Mouse (Mus musculus): ENCODE results near the gene Tmem98.

DNA sequence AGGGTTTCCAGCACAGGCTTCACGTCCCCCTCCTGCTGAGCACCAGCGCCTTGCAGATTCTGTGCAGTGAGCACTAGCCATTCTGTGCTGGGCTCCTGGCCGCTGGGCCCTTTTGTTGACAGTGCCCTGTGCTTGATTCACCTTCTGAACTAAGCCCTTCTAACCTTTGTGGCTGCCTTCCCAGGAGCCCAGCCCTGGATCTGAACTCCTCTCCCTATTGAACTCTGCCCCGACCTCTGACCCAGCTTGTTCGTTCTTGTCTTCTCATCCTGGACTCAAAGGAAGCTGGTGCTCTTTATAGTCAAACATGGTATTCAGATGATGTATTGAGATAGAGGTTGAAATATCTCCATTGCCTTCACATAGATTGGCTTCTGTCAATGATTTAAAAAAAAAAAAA, 38.2 kb downstream of the Tmem98 start:
- TF ChIP-seq POLR2A (IDR thresholded peaks at IDR 0.05; ENCODE audit: insufficient read length, low read depth), result no peak
- TF ChIP-seq TCF12 (IDR thresholded peaks at IDR 0.05; ENCODE audit: insufficient read depth, poor library complexity, severe bottlenecking), result no peak
- TF ChIP-seq USF1 (IDR thresholded peaks at IDR 0.05; ENCODE audit: low read depth), result no peak
- TF ChIP-seq MAX (IDR thresholded peaks at IDR 0.05; ENCODE audit: low read depth), result no peak
- TF ChIP-seq E2F4 (IDR thresholded peaks at IDR 0.05; ENCODE audit: insufficient read depth), result no peak
- TF ChIP-seq TCF3 (IDR thresholded peaks at IDR 0.05; ENCODE audit: insufficient read length, low read depth), result no peak
- TF ChIP-seq POLR2AphosphoS2 (IDR thresholded peaks at IDR 0.05; ENCODE audit: insufficient read length, low read depth), result no peak
- no peak for TF ChIP-seq MYOG (IDR thresholded peaks at IDR 0.05; ENCODE audit: control insufficient read depth in 1 of 3, insufficient read depth in 1 of 3, insufficient read length in 2 of 3, low read depth in 2 of 3)
- no peak for TF ChIP-seq SRF (IDR thresholded peaks at IDR 0.05; ENCODE audit: control insufficient read depth, insufficient read length, low read depth)
- no peak for TF ChIP-seq CEBPB (IDR thresholded peaks at IDR 0.05; ENCODE audit: insufficient read depth, poor library complexity, severe bottlenecking)
